ENCODE assay signal across 8 mouse cellular contexts in the genomic region with DNA sequence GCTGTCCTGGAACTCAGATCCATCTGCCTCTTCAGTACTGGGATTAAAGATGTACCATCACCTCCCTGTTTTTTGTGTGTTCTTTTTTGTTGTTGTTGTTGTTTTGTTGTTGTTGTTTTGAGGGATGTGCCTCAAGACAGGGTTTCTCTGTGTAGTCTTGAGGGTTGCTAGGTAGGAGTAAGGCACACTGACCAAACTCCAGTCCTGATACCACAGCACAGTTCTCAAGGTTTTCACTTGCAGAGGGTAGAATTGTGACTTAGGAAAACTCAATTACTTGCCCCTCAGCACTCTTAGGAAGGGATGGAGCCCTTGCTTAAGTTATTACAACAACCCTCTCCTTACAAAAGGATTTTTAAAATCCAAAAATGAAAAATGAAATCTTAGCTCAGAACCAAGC. TPM values are rescaled to one million over a fixed set of nuclear protein-coding genes. Genes with fewer than 3 reads are reported as not detected.
A peak's percentile ranks its signal among the peaks of the same experiment; 100 is the strongest.
DNase-seq lines count a peak whose midpoint lies in the region; ATAC-seq lines count a peak whose summit lies in the region.

No protein-coding gene starts in this region.

- H3K9ac ChIP-seq in kidney, embryonic 15.5 days = no peak overlapping the region
- H3K9ac ChIP-seq in embryonic facial prominence, embryonic 13.5 days = peak overlapping the region; percentile 41; the same call in 1 of the 2 replicates
- H3K9ac ChIP-seq in intestine, embryonic 14.5 days (ENCODE audit: low read length) = peak overlapping the region; percentile 39
- no peak overlapping the region for H3K9ac ChIP-seq in midbrain, embryonic 16.5 days (ENCODE audit: low read depth, low read length)

- H3K27ac ChIP-seq in kidney, embryonic 15.5 days = peak overlapping the region; percentile 91
- H3K27ac ChIP-seq in embryonic facial prominence, embryonic 13.5 days = peak overlapping the region; percentile 92
- H3K27ac ChIP-seq in intestine, embryonic 14.5 days (ENCODE audit: low read depth) = peak overlapping the region; percentile 75
- H3K27ac ChIP-seq in midbrain, embryonic 16.5 days (ENCODE audit: low read length) = no peak overlapping the region

- no peaks in the 10 kb centered on the region for H3K9me3 ChIP-seq in kidney, embryonic 15.5 days (replicated peaks)
- H3K9me3 ChIP-seq in embryonic facial prominence, embryonic 13.5 days = no peaks in the 10 kb centered on the region
- H3K9me3 ChIP-seq in intestine, embryonic 14.5 days (ENCODE audit: control insufficient read depth, low read length) = no peaks in the 10 kb centered on the region
- H3K9me3 ChIP-seq in midbrain, embryonic 16.5 days (replicated peaks; ENCODE audit: control insufficient read depth, low read length, poor library complexity, severe bottlenecking) = no peaks in the 10 kb centered on the region

- H3K36me3 ChIP-seq in kidney, embryonic 15.5 days = peaks cover 40% of the 10 kb centered on the region
- peaks cover 26% of the 10 kb centered on the region for H3K36me3 ChIP-seq in embryonic facial prominence, embryonic 13.5 days
- H3K36me3 ChIP-seq in intestine, embryonic 14.5 days (ENCODE audit: control insufficient read depth, insufficient read depth, low read length) = peaks cover 29% of the 10 kb centered on the region
- H3K36me3 ChIP-seq in midbrain, embryonic 16.5 days (ENCODE audit: control insufficient read depth, insufficient read depth, low read length) = 0 out of 2 replicates have a peak, but pooled peaks cover 4% of the 10 kb centered on the region

- no peak for DNase-seq in kidney, postnatal 10 days
- DNase-seq in intestine, embryonic 14.5 days (ENCODE audit: low spot score) = no peak
- DNase-seq in spleen, adult 18-20 months = no peak
- DNase-seq in kidney, postnatal 4 days = no peak
- DNase-seq in kidney, adult 18-20 months = no peak

- H3K4me1 ChIP-seq in kidney, embryonic 15.5 days = peaks cover 11% of the 10 kb centered on the region
- H3K4me1 ChIP-seq in embryonic facial prominence, embryonic 13.5 days = peaks cover 6% of the 10 kb centered on the region
- peaks cover 10% of the 10 kb centered on the region for H3K4me1 ChIP-seq in intestine, embryonic 14.5 days (replicated peaks; ENCODE audit: control insufficient read depth, insufficient read depth, low read length)
- H3K4me1 ChIP-seq in midbrain, embryonic 16.5 days (ENCODE audit: control insufficient read depth, insufficient read depth, low read length) = peaks cover 10% of the 10 kb centered on the region; the same call in 1 of the 2 replicates

- H3K27me3 ChIP-seq in kidney, embryonic 15.5 days = no peaks in the 10 kb centered on the region
- no peaks in the 10 kb centered on the region for H3K27me3 ChIP-seq in embryonic facial prominence, embryonic 13.5 days
- H3K27me3 ChIP-seq in intestine, embryonic 14.5 days (replicated peaks; ENCODE audit: control insufficient read depth, insufficient read depth, low read length) = no peaks in the 10 kb centered on the region
- H3K27me3 ChIP-seq in midbrain, embryonic 16.5 days (ENCODE audit: control insufficient read depth, insufficient read depth, low read depth, low read length) = no peaks in the 10 kb centered on the region

- H3K4me3 ChIP-seq in kidney, embryonic 15.5 days (replicated peaks) = peak overlapping the region; percentile 54; the same call in 1 of the 2 replicates
- peak overlapping the region; percentile 53 for H3K4me3 ChIP-seq in embryonic facial prominence, embryonic 13.5 days
- H3K4me3 ChIP-seq in intestine, embryonic 14.5 days (ENCODE audit: low read depth, low read length) = peak overlapping the region; percentile 45; the same call in 1 of the 2 replicates
- no peak overlapping the region for H3K4me3 ChIP-seq in midbrain, embryonic 16.5 days (ENCODE audit: low read depth, low read length)

- peak overlapping the region; percentile 74 for H3K4me2 ChIP-seq in kidney, embryonic 15.5 days
- H3K4me2 ChIP-seq in embryonic facial prominence, embryonic 13.5 days = peak overlapping the region; percentile 66
- peak overlapping the region; percentile 93 for H3K4me2 ChIP-seq in intestine, embryonic 14.5 days (ENCODE audit: low read length)
- peak overlapping the region; percentile 62 for H3K4me2 ChIP-seq in midbrain, embryonic 16.5 days (ENCODE audit: low read length)

- ATAC-seq in kidney, embryonic 15.5 days (replicated peaks; ENCODE audit: low FRiP score) = peak; percentile 50; the same call in 1 of the 2 replicates
- ATAC-seq in embryonic facial prominence, embryonic 13.5 days (ENCODE audit: insufficient number of reproducible peaks, insufficient read depth, low FRiP score, low TSS enrichment, low read depth) = no peak
- ATAC-seq in intestine, embryonic 14.5 days (replicated peaks; ENCODE audit: low FRiP score, low TSS enrichment, low read depth) = no peak
- ATAC-seq in midbrain, embryonic 16.5 days = no peak

RNA-seq across cellular contexts. Expression of gene Cntrl, which starts 22.2 kb away (rescaled TPM):
- polyA plus RNA-seq in kidney, embryonic 15.5 days (2015; fragmentation: Nextera tagmentation; extraction: Ambion mirVana) = 26.2 and 26.6 TPM in 2 replicates
- polyA plus RNA-seq in embryonic facial prominence, embryonic 13.5 days (2015; fragmentation: Nextera tagmentation; extraction: Ambion mirVana) = 32.1 and 32.3 TPM in 2 replicates
- polyA plus RNA-seq in intestine, embryonic 14.5 days (2014; fragmentation: Nextera tagmentation; extraction: Ambion mirVana) = 27.4 and 33.0 TPM in 2 replicates
- polyA plus RNA-seq in midbrain, embryonic 16.5 days (2015; fragmentation: Nextera tagmentation; extraction: Ambion mirVana) = 10.6 TPM in 2 replicates

RNA-seq across cellular contexts. Expression of gene AI182371, which starts 30.1 kb away (rescaled TPM):
- polyA plus RNA-seq in kidney, embryonic 15.5 days (2015; fragmentation: Nextera tagmentation; extraction: Ambion mirVana) = 0.58 and 1.2 TPM in 2 replicates
- 0.30 and 0.61 TPM in 2 replicates for polyA plus RNA-seq in embryonic facial prominence, embryonic 13.5 days (2015; fragmentation: Nextera tagmentation; extraction: Ambion mirVana)
- polyA plus RNA-seq in intestine, embryonic 14.5 days (2014; fragmentation: Nextera tagmentation; extraction: Ambion mirVana) = 0.18 and 0.24 TPM in 2 replicates
- 0.41 and 0.80 TPM in 2 replicates for polyA plus RNA-seq in midbrain, embryonic 16.5 days (2015; fragmentation: Nextera tagmentation; extraction: Ambion mirVana)

Comparison
In these comparisons a context has a peak if more than half of its experiments do, and no peak if none do; other contexts are left out.
1. H3K9ac ChIP-seq: peak in embryonic facial prominence, embryonic 13.5 days (single experiment) and intestine, embryonic 14.5 days (single experiment); none in kidney, embryonic 15.5 days (single experiment) and midbrain, embryonic 16.5 days (single experiment).
2. Peak in every context shown above with its lines, with median percentiles within 50 percentile points of each other: H3K4me2 ChIP-seq.